Mouse (Mus musculus) myocyte (in vitro differentiated cells): ENCODE results near the gene Rpp25l.

Experiments
- CEBPB ChIP-seq: IDR thresholded peaks from 2 replicates; pipeline ENCODE4 v1.6.1; 2011; ENCODE audit warnings: mild to moderate bottlenecking, moderate library complexity; ENCODE audit not compliant: poor library complexity, insufficient read depth, severe bottlenecking
- E2F4 ChIP-seq: IDR thresholded peaks from one replicate; pipeline ENCODE4 v1.6.1; 2011; ENCODE audit warnings: mild to moderate bottlenecking, control low read depth, moderate library complexity; ENCODE audit not compliant: insufficient read depth
- MAX ChIP-seq: IDR thresholded peaks from one replicate; pipeline ENCODE4 v1.6.1; 2011; ENCODE audit warnings: low read depth, mild to moderate bottlenecking, control low read depth
- MYOD1 ChIP-seq, 3 experiments: IDR thresholded peaks; one replicate each; pipeline ENCODE4 v1.6.1; 2011; ENCODE audit warnings: control low read depth in 2 of 3, low read depth in 2 of 3, mild to moderate bottlenecking in 2 of 3, moderate library complexity in 1 of 3; ENCODE audit not compliant: insufficient read length in 2 of 3, control insufficient read depth in 1 of 3
- MYOG ChIP-seq, 3 experiments: IDR thresholded peaks; one replicate each; pipeline ENCODE4 v1.6.1; 2011; ENCODE audit warnings: control low read depth in 2 of 3, low read depth in 2 of 3, mild to moderate bottlenecking in 2 of 3; ENCODE audit not compliant: insufficient read length in 2 of 3, control insufficient read depth in 1 of 3, insufficient read depth in 1 of 3
- POLR2A ChIP-seq: IDR thresholded peaks from one replicate; pipeline ENCODE4 v1.6.1; 2011; ENCODE audit warnings: low read depth, mild to moderate bottlenecking, control low read depth, moderate library complexity; ENCODE audit not compliant: insufficient read length
- POLR2AphosphoS2 ChIP-seq: IDR thresholded peaks from one replicate; pipeline ENCODE4 v1.6.1; 2011; ENCODE audit warnings: low read depth, control low read depth; ENCODE audit not compliant: insufficient read length
- REST ChIP-seq: IDR thresholded peaks from one replicate; pipeline ENCODE4 v1.6.1; 2011; ENCODE audit warnings: mild to moderate bottlenecking, control low read depth, moderate library complexity; ENCODE audit not compliant: insufficient read depth, insufficient read length
- SRF ChIP-seq: IDR thresholded peaks from one replicate; pipeline ENCODE4 v1.6.1; 2011; ENCODE audit warnings: low read depth; ENCODE audit not compliant: control insufficient read depth, insufficient read length
- TCF12 ChIP-seq: IDR thresholded peaks from one replicate; pipeline ENCODE4 v1.6.1; 2011; ENCODE audit warnings: mild to moderate bottlenecking, control low read depth; ENCODE audit not compliant: poor library complexity, insufficient read depth, severe bottlenecking
- TCF3 ChIP-seq: IDR thresholded peaks from one replicate; pipeline ENCODE4 v1.6.1; 2011; ENCODE audit warnings: low read depth, control low read depth; ENCODE audit not compliant: insufficient read length
- USF1 ChIP-seq: IDR thresholded peaks from one replicate; pipeline ENCODE4 v1.6.1; 2011; ENCODE audit warnings: low read depth, mild to moderate bottlenecking, control low read depth, moderate library complexity

DNA sequence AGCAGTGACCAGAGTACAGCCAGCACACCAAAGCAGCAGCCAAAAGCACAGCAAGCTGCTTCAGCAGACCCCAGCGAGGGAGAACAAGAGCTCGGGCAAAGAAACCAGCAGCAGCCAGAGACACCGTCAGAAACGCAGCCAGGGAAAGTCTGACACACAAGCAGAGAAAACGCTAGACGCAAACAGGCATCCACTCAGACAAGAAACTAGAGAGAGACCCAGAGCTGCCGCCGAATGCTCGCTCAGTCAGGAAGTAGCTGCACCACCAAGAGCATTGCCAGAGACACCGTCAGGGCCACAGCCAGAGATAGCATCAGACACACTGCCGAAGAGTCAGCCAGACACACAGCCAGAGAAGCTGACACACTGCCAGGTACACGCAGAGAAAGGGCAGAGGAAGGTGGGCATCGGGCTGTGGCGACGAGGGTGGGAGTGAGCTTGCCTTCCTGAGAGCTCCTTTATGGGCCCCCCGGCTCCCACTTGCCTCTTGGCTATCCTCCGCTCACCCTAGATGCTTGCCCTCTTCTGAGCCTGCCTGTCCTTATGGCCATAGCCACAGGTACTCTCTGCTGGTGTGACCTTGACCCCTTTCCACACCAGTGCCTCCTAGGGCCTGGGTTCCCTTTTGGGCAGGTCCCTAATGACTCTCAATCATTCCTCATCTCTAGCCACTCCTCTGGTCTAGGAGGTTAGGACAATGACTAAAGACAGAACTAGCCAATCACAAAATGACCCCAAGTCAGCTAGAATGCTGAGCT lies 36.9 kb downstream of the Rpp25l start:
- TF ChIP-seq MYOG (IDR thresholded peaks at IDR 0.05; ENCODE audit: control insufficient read depth in 1 of 3, insufficient read depth in 1 of 3, insufficient read length in 2 of 3, low read depth in 2 of 3) (no peak), POLR2A (no peak), TCF12 (no peak), TCF3 (no peak), MAX (no peak), E2F4 (no peak), POLR2AphosphoS2 (no peak), CEBPB (no peak), USF1 (no peak), MYOD1 (IDR thresholded peaks at IDR 0.05; ENCODE audit: control insufficient read depth in 1 of 3, insufficient read length in 2 of 3, low read depth in 2 of 3) (no peak), REST (no peak), SRF (no peak)
